Mouse (Mus musculus) heart, embryonic 11.5 days (tissue): ENCODE data around the gene D8Ertd738e. TPM values are rescaled to one million over a fixed set of nuclear protein-coding genes. Genes with fewer than 3 reads are reported as not detected.
A peak's percentile ranks its signal among the peaks of the same experiment; 100 is the strongest.

Experiments
- ATAC-seq: fragments of 200-750 bp; cut with Nextera tagmentation; replicated peaks from 2 replicates; pipeline ENCODE4 v1.8.0; 2017; ENCODE audit warnings: moderate library complexity; ENCODE audit not compliant: insufficient number of reproducible peaks, low FRiP score, low TSS enrichment
- H3K27ac ChIP-seq: fragments of 300-500 bp; sonication (generic); 2 replicates; pipeline ENCODE4 v1.5.1; 2014; ENCODE audit warnings: mild to moderate bottlenecking, low read depth, low read length
- H3K27me3 ChIP-seq: fragments of 300-500 bp; sonication (generic); 2 replicates; pipeline ENCODE4 v1.6.1; 2014; ENCODE audit warnings: mild to moderate bottlenecking, low read length, mixed read lengths; ENCODE audit not compliant: control insufficient read depth, insufficient read depth
- H3K36me3 ChIP-seq: fragments of 300-500 bp; sonication (generic); 2 replicates; pipeline ENCODE4 v1.6.1; 2014; ENCODE audit warnings: mild to moderate bottlenecking, low read length, moderate library complexity, mixed read lengths; ENCODE audit not compliant: control insufficient read depth, insufficient read depth
- H3K4me1 ChIP-seq: fragments of 300-500 bp; sonication (generic); 2 replicates; pipeline ENCODE4 v1.6.1; 2014; ENCODE audit warnings: low read length; ENCODE audit not compliant: control insufficient read depth, insufficient read depth
- H3K4me2 ChIP-seq: fragments of 300-500 bp; sonication (generic); 2 replicates; pipeline ENCODE4 v1.6.1; 2014; ENCODE audit warnings: mild to moderate bottlenecking, moderate library complexity
- H3K4me3 ChIP-seq: fragments of 300-500 bp; sonication (generic); 2 replicates; pipeline ENCODE4 v1.5.1; 2014; ENCODE audit warnings: low read depth, low read length
- H3K9ac ChIP-seq: fragments of 300-500 bp; sonication (generic); 2 replicates; pipeline ENCODE4 v1.6.1; 2014; ENCODE audit warnings: mild to moderate bottlenecking, low read depth, low read length, moderate library complexity
- H3K9me3 ChIP-seq: fragments of 300-500 bp; sonication (generic); replicated peaks from 2 replicates; pipeline ENCODE4 v1.6.1; 2016; ENCODE audit warnings: low read length; ENCODE audit not compliant: control insufficient read depth
- WGBS: fragments of 180-500 bp; shearing (Covaris S2); extraction: QIAGEN DNeasy Blood & Tissue Kit; methylation state at CpG from one replicate; pipeline ENCODE4 v1.1.7; 2014; ENCODE audit not compliant: insufficient replicate concordance; 5-methylcytosine and 5-hydroxymethylcytosine counted together
- polyA plus RNA-seq: library from polyadenylated mRNA; unstranded; fragments of >200 nt; fragmentation: Nextera tagmentation; extraction: Ambion mirVana; gene quantifications from 2 replicates; pipeline ENCODE4 v1.2.1, GENCODE M21; 2014

D8Ertd738e gene
- polyA plus RNA-seq, 1 experiment from 2014 or later, result 330 TPM

- Histone ChIP-seq H3K4me1 (peaks cover 57% of the 10 kb centered on the region), H3K27ac (peak overlapping the region; percentile 98), H3K9ac (peak overlapping the region; percentile 96), H3K4me2 (peak overlapping the region; percentile 99), H3K36me3 (peaks cover 6% of the 10 kb centered on the region; the same call in 1 of the 2 replicates), H3K9me3 (no peaks in the 10 kb centered on the region), H3K27me3 (no peaks in the 10 kb centered on the region), H3K4me3 (peak overlapping the region; percentile 77)
- 81% methylated on average over 9 of the region's 9 CpGs for WGBS
- no peak for ATAC-seq
These were observed 47.1 kb downstream of the D8Ertd738e start for GRCm38 (mm10) chr8:84202466-84202865.

- WGBS, result 45% methylated on average over 15 of the region's 15 CpGs
- Histone ChIP-seq H3K4me3 (peak overlapping the region; percentile 77), H3K27ac (peak overlapping the region; percentile 98), H3K9me3 (no peaks in the 10 kb centered on the region), H3K27me3 (no peaks in the 10 kb centered on the region), H3K4me2 (peak overlapping the region; percentile 99), H3K9ac (peak overlapping the region; percentile 96), H3K36me3 (peaks cover 6% of the 10 kb centered on the region; the same call in 1 of the 2 replicates), H3K4me1 (peaks cover 55% of the 10 kb centered on the region)
- ATAC-seq, result no peak
These were observed 47.8 kb downstream of the D8Ertd738e start for GRCm38 (mm10) chr8:84201545-84202245.

- ATAC-seq, result peak; percentile 37
- Histone ChIP-seq H3K4me3 (peak overlapping the region; percentile 77), H3K27ac (peak overlapping the region; percentile 98), H3K4me1 (peaks cover 55% of the 10 kb centered on the region), H3K9ac (peak overlapping the region; percentile 96), H3K36me3 (peaks cover 4% of the 10 kb centered on the region; the same call in 1 of the 2 replicates), H3K27me3 (no peaks in the 10 kb centered on the region), H3K4me2 (peak overlapping the region; percentile 99), H3K9me3 (no peaks in the 10 kb centered on the region)
- 3% methylated on average over 55 of the region's 70 CpGs for WGBS
These were observed 48.6 kb downstream of the D8Ertd738e start for GRCm38 (mm10) chr8:84200652-84201544.

GRCm38 (mm10) chr8:84200126-84200555, 49.4 kb downstream of the D8Ertd738e start:
- peak overlapping the region; percentile 98 for H3K27ac ChIP-seq
- ATAC-seq, result no peak
- 23% methylated on average over 8 of the region's 8 CpGs for WGBS
- peak overlapping the region; percentile 96 for H3K9ac ChIP-seq
- peaks cover 4% of the 10 kb centered on the region; the same call in 1 of the 2 replicates for H3K36me3 ChIP-seq
- H3K4me2 ChIP-seq, result peak overlapping the region; percentile 99
- no peaks in the 10 kb centered on the region for H3K27me3 ChIP-seq
- no peaks in the 10 kb centered on the region for H3K9me3 ChIP-seq
- H3K4me1 ChIP-seq, result peaks cover 55% of the 10 kb centered on the region
- peak overlapping the region; percentile 77 for H3K4me3 ChIP-seq

GRCm38 (mm10) chr8:84199348-84200125, 50.0 kb downstream of the D8Ertd738e start:
- H3K27me3 ChIP-seq, result no peaks in the 10 kb centered on the region
- no peak for ATAC-seq
- H3K9ac ChIP-seq, result peak overlapping the region; percentile 96; the same call in 1 of the 2 replicates
- H3K27ac ChIP-seq, result peak overlapping the region; percentile 98
- WGBS, result 62% methylated on average over 11 of the region's 11 CpGs
- no peak overlapping the region for H3K4me3 ChIP-seq
- H3K36me3 ChIP-seq, result no peaks in the 10 kb centered on the region
- peaks cover 55% of the 10 kb centered on the region for H3K4me1 ChIP-seq
- peak overlapping the region; percentile 99 for H3K4me2 ChIP-seq
- H3K9me3 ChIP-seq, result no peaks in the 10 kb centered on the region

- 26% methylated on average over 4 of the region's 4 CpGs for WGBS
- H3K4me1 ChIP-seq, result peaks cover 50% of the 10 kb centered on the region
- H3K4me2 ChIP-seq, result peak overlapping the region; percentile 72
- peak overlapping the region; percentile 56 for H3K4me3 ChIP-seq
- ATAC-seq, result no peak
- no peaks in the 10 kb centered on the region for H3K36me3 ChIP-seq
- H3K27me3 ChIP-seq, result no peaks in the 10 kb centered on the region
- no peaks in the 10 kb centered on the region for H3K9me3 ChIP-seq
- H3K27ac ChIP-seq, result peak overlapping the region; percentile 98
- H3K9ac ChIP-seq, result peak overlapping the region; percentile 50; the same call in 1 of the 2 replicates
These were observed 50.6 kb downstream of the D8Ertd738e start for GRCm38 (mm10) chr8:84198871-84199270.

GRCm38 (mm10) chr8:84197922-84198774, 51.4 kb downstream of the D8Ertd738e start:
- WGBS, result 3% methylated on average over 30 of the region's 30 CpGs

More at GRCm38 (mm10) chr8:84197922-84198774, 51.4 kb downstream of the D8Ertd738e start:
- Histone ChIP-seq H3K9ac (peak overlapping the region; percentile 81), H3K27ac (peak overlapping the region; percentile 98), H3K36me3 (no peaks in the 10 kb centered on the region), H3K9me3 (no peaks in the 10 kb centered on the region), H3K4me2 (peak overlapping the region; percentile 72), H3K4me3 (peak overlapping the region; percentile 56), H3K27me3 (no peaks in the 10 kb centered on the region), H3K4me1 (peaks cover 48% of the 10 kb centered on the region)
- ATAC-seq, result peak; percentile 78
